Mouse (Mus musculus) activated CD4-positive, CD25-positive, alpha-beta regulatory T cell, adult 4 months (primary cell): ENCODE data around the gene Malsu1. TPM values are rescaled to one million over a fixed set of nuclear protein-coding genes. Genes with fewer than 3 reads are reported as not detected.

ENCODE experiments used
- ATAC-seq: one replicate; pipeline ENCODE4 v1.8.0; 2017
- polyA plus RNA-seq, 2 experiments: library from polyadenylated mRNA; unstranded; fragments of 100-300 nt; shearing (Covaris generic); gene quantifications; one replicate each; pipeline ENCODE4 v1.2.1; 2017

Gene Malsu1
- 10 to 100 TPM; 21.0 to 49.0 TPM for polyA plus RNA-seq

GRCm38 (mm10) chr6:49073304-49074116, at the start of gene Malsu1:
TSS of gene Malsu1 (plus strand) at chr6:49073795.
- peak; percentile 92 for ATAC-seq

- ATAC-seq, result no peak
Measured at GRCm38 (mm10) chr6:49025290-49025689, 48.3 kb upstream of the Malsu1 start.

GRCm38 (mm10) chr6:49026496-49026895, 47.1 kb upstream of the Malsu1 start:
- no peak for ATAC-seq

GRCm38 (mm10) chr6:49028019-49028418, 45.6 kb upstream of the Malsu1 start:
- no peak for ATAC-seq

GRCm38 (mm10) chr6:49028708-49029107, 44.9 kb upstream of the Malsu1 start:
- ATAC-seq, result no peak

- no peak for ATAC-seq
Measured at GRCm38 (mm10) chr6:49031230-49031629, 42.4 kb upstream of the Malsu1 start.

- no peak for ATAC-seq
Measured at GRCm38 (mm10) chr6:49032783-49033182, 40.8 kb upstream of the Malsu1 start.

- peak; percentile 80 for ATAC-seq
Measured at GRCm38 (mm10) chr6:49036275-49037267, 37.0 kb upstream of the Malsu1 start, which contains the start of gene Gpnmb. TSS of gene Gpnmb (plus strand) at chr6:49036546.

GRCm38 (mm10) chr6:49037268-49037662, 36.3 kb upstream of the Malsu1 start:
- ATAC-seq, result no peak

- peak; percentile 36 for ATAC-seq
Measured at GRCm38 (mm10) chr6:49039470-49040180, 34.0 kb upstream of the Malsu1 start.

GRCm38 (mm10) chr6:49046502-49046901, 27.1 kb upstream of the Malsu1 start:
- no peak for ATAC-seq

GRCm38 (mm10) chr6:49046976-49047375, 26.6 kb upstream of the Malsu1 start:
- ATAC-seq, result no peak

- no peak for ATAC-seq
Measured at GRCm38 (mm10) chr6:49047848-49048247, 25.7 kb upstream of the Malsu1 start.

GRCm38 (mm10) chr6:49048395-49048794, 25.2 kb upstream of the Malsu1 start:
- no peak for ATAC-seq

GRCm38 (mm10) chr6:49050677-49051410, 22.8 kb upstream of the Malsu1 start:
- no peak for ATAC-seq

GRCm38 (mm10) chr6:49052191-49052590, 21.4 kb upstream of the Malsu1 start:
- ATAC-seq, result no peak

- ATAC-seq, result no peak
Measured at GRCm38 (mm10) chr6:49055256-49055733, 18.3 kb upstream of the Malsu1 start.

- ATAC-seq, result no peak
Measured at GRCm38 (mm10) chr6:49056009-49056408, 17.6 kb upstream of the Malsu1 start.

GRCm38 (mm10) chr6:49057053-49058021, 16.3 kb upstream of the Malsu1 start:
- peak; percentile 73 for ATAC-seq

- ATAC-seq, result no peak
Measured at GRCm38 (mm10) chr6:49068361-49068760, 5.2 kb upstream of the Malsu1 start.
